Mouse (Mus musculus) G1E (cell line): Measurements from ENCODE around the gene Tpbgl. TPM values are rescaled to one million over a fixed set of nuclear protein-coding genes. Genes with fewer than 3 reads are reported as not detected.

Source experiments
- ATAC-seq: 2 replicates; pipeline ENCODE4 v1.8.0; 2016; ENCODE audit warnings: mild to moderate bottlenecking; ENCODE audit not compliant: insufficient number of reproducible peaks, poor library complexity, low FRiP score, severe bottlenecking; ENCODE audit errors: extremely low read depth
- DNase-seq: peaks from one replicate; pipeline ENCODE4 v3.0.0; 2012; ENCODE audit warnings: low spot score
- H3K27me3 ChIP-seq: 2 replicates; pipeline ENCODE4 v1.6.1; 2012; ENCODE audit warnings: mild to moderate bottlenecking, low read length, inconsistent platforms; ENCODE audit not compliant: insufficient read depth
- H3K36me3 ChIP-seq: replicated peaks from 2 replicates; pipeline ENCODE3; 2012; ENCODE audit warnings: mild to moderate bottlenecking, inconsistent platforms
- H3K4me1 ChIP-seq: 2 replicates; pipeline ENCODE4 v1.6.1; 2012; ENCODE audit warnings: low read depth, low read length, inconsistent platforms, mixed read lengths; ENCODE audit not compliant: insufficient read depth
- H3K4me3 ChIP-seq: 2 replicates; pipeline ENCODE4 v1.5.1; 2012; ENCODE audit warnings: low read depth, mild to moderate bottlenecking, inconsistent platforms, low read length, moderate library complexity, mixed read lengths
- H3K9me3 ChIP-seq: replicated peaks from 2 replicates; pipeline ENCODE4 v1.6.1; 2012; ENCODE audit warnings: inconsistent platforms
- CTCF ChIP-seq: IDR thresholded peaks from 2 replicates; pipeline ENCODE4 v1.5.1; 2012; ENCODE audit warnings: low read depth, low read length, inconsistent platforms, mixed read lengths
- GATA1 ChIP-seq: IDR thresholded peaks from 2 replicates; pipeline ENCODE4 v1.6.1; 2012; ENCODE audit warnings: borderline replicate concordance, low read length, inconsistent platforms, mixed read lengths
- GATA2 ChIP-seq: IDR thresholded peaks from 2 replicates; pipeline ENCODE4 v1.6.1; 2012; ENCODE audit warnings: low read depth, low read length, inconsistent platforms, borderline replicate concordance
- POLR2AphosphoS5 ChIP-seq: IDR thresholded peaks from 2 replicates; pipeline ENCODE4 v1.6.1; 2012; ENCODE audit warnings: low read depth, low read length, inconsistent platforms; ENCODE audit not compliant: insufficient replicate concordance
- TAL1 ChIP-seq: conservative IDR thresholded peaks from 2 replicates; pipeline ENCODE4 v1.6.1; 2012; ENCODE audit warnings: low read depth, low read length, inconsistent platforms, mixed read lengths
- polyA plus RNA-seq: library from polyadenylated mRNA; stranded (reverse); fragments of >175 nt; gene quantifications from 2 replicates; pipeline ENCODE4 v1.2.3, GENCODE M21; 2012
- total RNA-seq, 2 experiments: library from RNA; stranded (forward) in 1 of 2; stranded (reverse) in 1 of 2; fragments of 200-1000 nt in 1 of 2; fragments of >200 nt in 1 of 2; fragmentation: Nextera tagmentation in 1 of 2; gene quantifications; 2 replicates each; pipeline ENCODE4 v1.2.3; 2014 to 2017

Gene Tpbgl
- total and polyA plus RNA-seq, 3 experiments, result 0.05 TPM; not detected in 2

DNA sequence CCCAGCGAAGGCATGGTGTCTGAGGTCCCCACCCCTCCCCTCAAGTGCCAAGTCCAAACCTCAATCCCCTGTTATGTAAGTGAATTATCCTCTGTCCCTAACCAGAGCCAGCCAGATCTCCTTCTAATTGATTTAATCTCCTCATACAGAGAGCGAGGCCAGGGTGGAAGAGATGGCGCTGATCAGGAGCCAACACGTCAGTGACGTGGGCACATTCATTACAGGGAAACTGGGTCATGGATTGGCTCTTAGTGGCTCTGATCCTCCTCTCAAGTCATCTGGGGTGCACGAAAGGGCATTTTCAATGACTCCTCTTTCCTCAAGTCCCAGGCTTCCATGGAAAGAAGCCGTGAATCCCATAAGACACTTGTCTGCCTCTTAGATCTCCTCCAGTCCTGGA is 17.8 kb upstream of the Tpbgl start:
- DNase-seq (no peak), ATAC-seq (no peak)
- Histone ChIP-seq H3K4me3 (no peak overlapping the region), H3K4me1 (0 out of 2 replicates have a peak, but pooled peaks cover 3% of the 10 kb centered on the region), H3K27me3 (peaks cover 35% of the 10 kb centered on the region), H3K9me3 (no peaks in the 10 kb centered on the region), H3K36me3 (no peaks in the 10 kb centered on the region)
- TF ChIP-seq CTCF (no peak), POLR2AphosphoS5 (no peak), GATA1 (no peak), GATA2 (no peak), TAL1 (no peak)

DNA sequence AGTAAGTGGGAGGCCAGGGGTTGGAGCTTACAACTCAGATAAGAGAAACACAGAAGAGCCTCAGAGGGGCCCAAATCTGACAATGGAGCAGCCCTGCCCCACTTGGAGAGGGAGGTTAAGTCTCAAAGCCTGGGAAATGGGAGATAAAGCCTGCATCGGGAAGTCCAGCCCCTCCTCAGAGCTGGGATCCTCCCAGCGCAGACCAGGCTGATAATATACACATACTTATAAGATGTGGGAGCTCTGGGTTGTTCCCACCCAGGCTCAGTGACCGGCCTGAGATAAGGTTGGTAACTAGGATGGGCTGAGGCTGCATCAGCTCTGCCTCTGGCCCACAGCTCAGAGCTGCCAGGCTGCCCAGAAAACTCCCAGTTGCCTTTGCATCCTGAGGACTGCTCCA is 15.2 kb upstream of the Tpbgl start:
- H3K4me1 ChIP-seq, result 0 out of 2 replicates have a peak, but pooled peaks cover 3% of the 10 kb centered on the region
- no peak overlapping the region for H3K4me3 ChIP-seq
- TF ChIP-seq TAL1 (no peak), CTCF (no peak), POLR2AphosphoS5 (no peak), GATA2 (no peak), GATA1 (no peak)
- H3K27me3 ChIP-seq, result peaks cover 43% of the 10 kb centered on the region
- no peaks in the 10 kb centered on the region for H3K36me3 ChIP-seq
- ATAC-seq (no peak), DNase-seq (no peak)
- H3K9me3 ChIP-seq, result no peaks in the 10 kb centered on the region

DNA sequence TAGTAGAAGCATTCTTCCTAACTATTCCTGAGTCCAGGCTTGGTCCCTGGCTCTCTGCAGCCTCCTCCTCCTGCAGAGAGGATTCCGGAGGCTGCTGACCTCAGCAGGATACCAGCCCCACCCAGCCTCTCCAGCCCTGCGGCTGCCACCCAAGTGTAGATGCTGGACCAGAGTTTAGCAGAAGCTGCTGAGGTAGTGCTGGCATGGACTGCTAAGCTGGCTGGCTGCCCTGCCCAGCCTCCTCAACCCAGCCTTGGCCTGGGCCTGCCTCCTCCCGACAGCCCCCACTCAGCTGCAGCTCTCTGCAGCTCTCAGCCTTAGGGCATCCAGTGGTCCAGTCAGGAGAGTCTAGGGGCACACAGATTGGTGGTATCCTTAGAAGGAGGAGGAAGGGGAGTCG is 14.3 kb upstream of the Tpbgl start:
- Histone ChIP-seq H3K27me3 (peaks cover 43% of the 10 kb centered on the region), H3K4me3 (no peak overlapping the region)
- no peak for ATAC-seq

DNA sequence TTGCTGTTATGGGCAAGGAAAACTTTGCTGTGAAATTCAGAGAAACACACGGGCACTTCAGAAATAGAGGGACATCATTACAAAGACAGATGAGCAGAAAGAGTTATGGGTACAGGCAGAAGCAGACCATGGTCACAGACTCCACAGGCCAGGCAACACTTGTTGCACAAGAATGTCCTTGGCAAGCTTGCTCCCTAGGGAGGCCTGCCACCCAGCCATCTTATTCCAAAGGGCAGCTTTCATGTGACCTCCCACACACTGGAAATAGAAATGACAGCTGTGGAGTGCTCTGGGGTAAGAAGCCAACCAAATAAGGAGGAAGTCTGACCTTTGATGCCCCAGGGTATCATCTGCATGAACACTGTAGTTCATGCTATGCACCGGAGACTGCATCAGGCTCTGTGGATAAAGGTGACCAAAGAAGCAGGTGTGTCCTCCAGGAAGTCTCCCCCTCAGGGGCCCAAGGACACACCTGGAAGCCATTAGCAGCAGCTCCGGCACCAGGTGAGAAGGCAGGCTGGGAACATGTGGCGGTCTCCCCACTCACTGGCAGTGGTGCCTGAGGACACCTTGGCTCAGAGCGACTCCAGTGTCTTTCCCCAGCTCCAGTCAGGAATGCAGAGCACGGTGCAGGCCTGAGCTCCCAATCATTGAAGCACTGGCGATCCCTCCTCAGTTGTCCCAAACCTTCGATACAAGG is 7.2 kb upstream of the Tpbgl start:
- Histone ChIP-seq H3K27me3 (peaks cover 9% of the 10 kb centered on the region), H3K4me3 (no peak overlapping the region), H3K36me3 (no peaks in the 10 kb centered on the region), H3K9me3 (no peaks in the 10 kb centered on the region), H3K4me1 (no peaks in the 10 kb centered on the region)
- TF ChIP-seq TAL1, result no peak
- no peak for TF ChIP-seq GATA1
- no peak for TF ChIP-seq GATA2
- TF ChIP-seq CTCF, result no peak
- TF ChIP-seq POLR2AphosphoS5, result no peak
- DNase-seq, result no peak
- no peak for ATAC-seq

More for the DNA sequence above, 14.3 kb upstream of the Tpbgl start:
- H3K4me1 ChIP-seq, result 0 out of 2 replicates have a peak, but pooled peaks cover 3% of the 10 kb centered on the region
- no peak for TF ChIP-seq TAL1
- TF ChIP-seq GATA1, result no peak
- no peaks in the 10 kb centered on the region for H3K9me3 ChIP-seq
- H3K36me3 ChIP-seq, result no peaks in the 10 kb centered on the region
- no peak for DNase-seq

DNA sequence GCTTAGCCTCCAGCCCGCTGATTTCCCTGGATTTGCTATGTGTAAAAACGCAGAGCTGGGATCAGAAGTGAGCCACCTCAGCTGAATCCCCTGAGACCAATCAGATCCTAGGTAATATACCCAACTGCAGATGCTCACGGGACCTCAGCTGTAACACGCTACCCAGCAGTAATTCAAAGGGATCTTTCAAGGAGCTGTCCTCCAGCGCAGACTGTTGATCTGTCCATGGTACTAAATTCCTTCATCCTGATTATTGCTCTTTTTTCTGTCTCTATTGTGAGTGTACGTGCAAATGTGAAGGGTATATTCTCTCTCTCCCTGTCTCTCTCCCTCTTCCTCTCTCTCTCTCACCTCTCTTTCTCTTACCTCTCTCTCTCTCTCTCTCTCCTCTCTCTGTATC is 5.4 kb upstream of the Tpbgl start:
- Histone ChIP-seq H3K9me3 (no peaks in the 10 kb centered on the region), H3K27me3 (peaks cover 9% of the 10 kb centered on the region), H3K4me3 (no peak overlapping the region), H3K36me3 (no peaks in the 10 kb centered on the region), H3K4me1 (0 out of 2 replicates have a peak, but pooled peaks cover 2% of the 10 kb centered on the region)
- ATAC-seq, result no peak
- DNase-seq, result no peak
- TF ChIP-seq GATA2 (no peak), TAL1 (no peak), POLR2AphosphoS5 (no peak), CTCF (no peak)

DNA sequence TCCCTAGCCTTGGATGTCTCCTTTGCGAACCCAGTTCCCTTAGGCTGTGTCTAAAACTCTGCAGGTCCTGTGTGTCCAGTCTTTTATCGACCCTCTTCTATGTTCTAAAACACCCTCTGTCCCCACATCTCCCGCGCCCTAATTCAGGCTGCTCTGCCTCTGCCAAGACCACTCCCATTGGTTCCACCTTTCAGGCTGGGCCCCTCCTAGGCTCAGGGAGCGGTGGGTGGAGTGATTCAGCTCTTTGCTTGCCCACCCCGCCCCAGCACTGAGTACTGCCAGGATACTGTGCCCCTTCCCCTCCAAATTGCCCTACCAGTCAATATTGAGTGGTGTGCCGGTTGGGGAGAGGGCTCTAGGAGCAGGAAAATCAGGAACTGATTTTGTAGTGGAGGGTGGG is 463 bp upstream of the Tpbgl start:
- peaks cover 5% of the 10 kb centered on the region for H3K4me1 ChIP-seq
- H3K4me3 ChIP-seq, result no peak overlapping the region
- ATAC-seq, result no peak
- H3K36me3 ChIP-seq, result no peaks in the 10 kb centered on the region
- H3K9me3 ChIP-seq, result peaks cover 14% of the 10 kb centered on the region
- peaks cover 31% of the 10 kb centered on the region for H3K27me3 ChIP-seq
- TF ChIP-seq TAL1, result no peak
- TF ChIP-seq CTCF, result no peak
- TF ChIP-seq POLR2AphosphoS5, result no peak
- no peak for TF ChIP-seq GATA2
- TF ChIP-seq GATA1, result no peak
- no peak for DNase-seq
